Mouse (Mus musculus): Measurements from ENCODE around the gene Olfr339.

Olfr339 gene

DNA sequence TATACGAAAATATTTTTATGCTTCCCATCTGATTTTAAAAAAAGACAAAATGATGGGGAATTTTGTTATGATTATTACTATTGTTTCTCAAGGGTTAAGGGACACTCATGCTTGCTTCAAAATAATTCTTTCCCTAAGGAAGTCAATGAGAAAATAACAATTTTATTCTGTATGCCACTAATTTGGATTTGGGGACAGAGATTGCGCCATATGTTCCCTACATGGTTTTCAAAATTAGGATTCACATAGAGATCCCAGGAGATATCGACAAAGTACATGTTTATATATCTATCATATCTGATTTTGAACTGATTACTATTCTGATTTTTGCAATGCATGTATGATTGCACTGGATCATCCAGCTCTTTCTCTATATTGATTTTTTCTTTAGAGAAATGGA, at the start of gene Olfr339:
Olfr339 (plus strand) TSS at position 301 of the 400 bp plus-strand sequence.
- DNase-seq (ENCODE audit: low read depth, low spot score) = no peak

DNA sequence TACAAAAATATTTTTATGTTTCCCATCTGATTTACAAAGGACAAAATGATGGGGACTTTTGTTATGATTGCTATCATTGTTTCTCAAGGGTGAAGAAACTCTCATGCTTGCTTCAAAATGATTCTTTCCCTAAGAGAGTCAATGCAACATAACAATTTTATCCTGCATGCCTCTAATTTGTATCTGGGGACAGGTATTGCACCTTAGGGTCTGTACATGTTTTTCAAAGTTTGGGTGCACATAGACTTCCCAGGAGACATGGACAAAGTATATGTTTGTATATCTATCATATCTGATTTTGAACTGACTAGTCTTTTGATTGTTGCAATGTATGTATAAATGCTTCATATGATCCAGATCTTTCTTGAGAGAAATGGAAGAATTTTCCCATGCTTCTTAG, 45.5 kb upstream of the Olfr339 start, which contains the start of gene Olfr338:
Olfr338 (plus strand) TSS at position 301 of the 400 bp plus-strand sequence.
- DNase-seq (ENCODE audit: low read depth, low spot score) = no peak

DNA sequence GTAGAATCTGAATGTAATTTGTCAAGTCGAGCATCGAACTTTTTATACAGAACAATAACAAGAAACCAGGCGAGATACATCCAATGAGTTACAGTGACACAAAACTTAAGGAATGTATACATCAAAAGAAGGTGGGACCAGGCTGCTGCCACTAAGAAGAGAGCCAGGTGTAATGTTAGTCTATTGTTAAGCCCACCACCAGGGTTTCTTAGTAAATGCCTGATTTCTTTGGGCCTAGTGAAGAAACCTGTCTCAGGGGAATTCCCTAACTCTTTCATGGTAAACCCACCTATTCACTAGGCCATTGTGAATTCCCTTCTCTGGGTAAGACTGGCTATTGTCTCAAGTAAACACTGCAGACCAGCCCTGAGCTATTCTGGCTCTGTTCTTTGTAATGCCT, 3.6 kb upstream of the Olfr339 start:
- peak; percentile 81 for DNase-seq (ENCODE audit: low read depth, low spot score)

DNA sequence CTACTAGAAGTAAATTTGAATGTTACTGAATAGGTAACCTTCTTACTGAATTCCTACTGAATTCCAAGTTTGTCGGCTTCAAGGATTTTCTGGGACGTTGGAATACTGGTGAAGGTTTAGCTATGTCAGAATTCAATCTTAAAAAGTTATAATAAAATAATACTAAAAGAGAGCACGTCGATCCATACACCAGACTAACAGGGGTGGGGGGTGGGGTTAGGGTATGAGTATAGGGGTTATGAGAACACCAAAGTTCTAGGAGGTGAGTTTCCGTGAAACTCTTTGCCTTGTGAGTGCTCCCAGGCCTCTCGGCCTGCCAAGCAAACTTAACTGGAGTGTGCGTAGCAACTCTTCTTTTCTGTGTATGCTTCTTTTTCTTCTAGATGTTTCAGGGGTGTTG, 3.2 kb upstream of the Olfr339 start:
- DNase-seq (ENCODE audit: low read depth, low spot score) = peak; percentile 68

DNA sequence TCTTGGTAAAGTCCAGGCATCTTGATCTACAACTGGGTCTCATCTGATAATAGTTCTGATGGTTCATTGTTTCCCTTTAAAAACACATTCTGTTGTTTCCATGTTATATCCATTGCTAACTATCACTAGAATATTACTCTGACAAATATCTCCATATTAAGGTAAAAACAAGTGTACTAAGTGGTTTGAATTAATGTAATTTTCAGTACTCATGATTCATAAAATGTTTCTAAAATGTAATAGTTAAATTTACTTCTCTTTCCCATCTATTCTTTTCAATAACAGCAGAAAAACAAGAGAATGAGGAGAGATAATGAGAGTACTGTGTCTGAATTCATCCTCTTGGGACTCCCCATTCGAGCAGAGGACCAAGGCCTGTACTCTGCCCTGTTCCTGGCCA, 33.5 kb downstream of the Olfr339 start, which contains the start of gene Olfr340:
Olfr340 (plus strand) TSS at position 301 of the 400 bp plus-strand sequence.
- DNase-seq (ENCODE audit: low read depth, low spot score) = no peak

DNA sequence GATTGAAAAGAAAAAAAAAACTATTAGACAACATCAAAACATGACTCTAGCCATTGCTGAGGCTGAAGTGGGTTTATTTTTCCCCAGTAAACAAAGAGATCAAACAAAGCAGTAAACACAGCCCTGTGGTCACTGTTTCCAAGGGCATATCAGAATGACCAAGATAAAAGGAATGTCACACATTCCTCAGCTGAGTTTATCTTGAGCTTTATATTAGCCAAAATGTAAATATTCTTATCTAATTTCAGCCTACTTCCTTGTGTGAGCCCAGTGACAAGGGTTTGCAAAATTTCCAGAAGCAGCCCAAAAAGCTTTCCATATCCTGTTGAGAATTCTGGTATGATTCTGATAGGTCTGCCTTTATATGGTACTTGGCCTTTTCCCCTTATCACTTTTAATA, 54.9 kb downstream of the Olfr339 start:
- no peak for DNase-seq (ENCODE audit: low read depth, low spot score)

All from ZHBTc4 (cell line).